Mouse (Mus musculus) T-cell, adult 2 months (primary cell): ENCODE data around the gene F2rl2.

ENCODE experiments used
- DNase-seq: peaks from one replicate; pipeline ENCODE4 v3.0.0; 2022; ENCODE audit warnings: low spot score

The F2rl2 gene

GRCm38 (mm10) chr13:95696654-95697163 lies at the start of gene F2rl2:
Gene F2rl2 (plus strand): TSS chr13:95696853.
- DNase-seq = peak; percentile 64

- DNase-seq = no peak
Measured at GRCm38 (mm10) chr13:95647248-95647647, 49.4 kb upstream of the F2rl2 start.

GRCm38 (mm10) chr13:95649941-95650340 lies 46.7 kb upstream of the F2rl2 start:
- no peak for DNase-seq

- no peak for DNase-seq
Measured at GRCm38 (mm10) chr13:95651870-95652668, 44.6 kb upstream of the F2rl2 start.

- DNase-seq = no peak
Measured at GRCm38 (mm10) chr13:95653696-95654095, 43.0 kb upstream of the F2rl2 start.

- no peak for DNase-seq
Measured at GRCm38 (mm10) chr13:95655284-95655683, 41.4 kb upstream of the F2rl2 start.

GRCm38 (mm10) chr13:95657171-95657570 lies 39.5 kb upstream of the F2rl2 start:
- no peak for DNase-seq

- DNase-seq = no peak
Measured at GRCm38 (mm10) chr13:95659432-95659831, 37.2 kb upstream of the F2rl2 start.

GRCm38 (mm10) chr13:95663834-95664233 lies 32.8 kb upstream of the F2rl2 start:
- DNase-seq = no peak

GRCm38 (mm10) chr13:95665644-95666356 lies 30.9 kb upstream of the F2rl2 start:
- DNase-seq = no peak

- no peak for DNase-seq
Measured at GRCm38 (mm10) chr13:95667260-95667659, 29.4 kb upstream of the F2rl2 start.

GRCm38 (mm10) chr13:95670534-95670933 lies 26.1 kb upstream of the F2rl2 start:
- DNase-seq = no peak

GRCm38 (mm10) chr13:95671108-95671897 lies 25.4 kb upstream of the F2rl2 start:
- DNase-seq = no peak

GRCm38 (mm10) chr13:95672372-95672771 lies 24.3 kb upstream of the F2rl2 start:
- no peak for DNase-seq

- DNase-seq = no peak
Measured at GRCm38 (mm10) chr13:95679078-95679477, 17.6 kb upstream of the F2rl2 start.

GRCm38 (mm10) chr13:95679491-95679941 lies 17.1 kb upstream of the F2rl2 start:
- no peak for DNase-seq

- peak; percentile 33 for DNase-seq
Measured at GRCm38 (mm10) chr13:95684656-95685244, 11.9 kb upstream of the F2rl2 start.

GRCm38 (mm10) chr13:95685736-95686135 lies 10.9 kb upstream of the F2rl2 start:
- peak; percentile 74 for DNase-seq

GRCm38 (mm10) chr13:95688576-95688975 lies 8.1 kb upstream of the F2rl2 start:
- no peak for DNase-seq

GRCm38 (mm10) chr13:95692201-95692600 lies 4.5 kb upstream of the F2rl2 start:
- no peak for DNase-seq

GRCm38 (mm10) chr13:95696120-95696653 lies 466 bp upstream of the F2rl2 start:
- DNase-seq = no peak

- no peak for DNase-seq
Measured at GRCm38 (mm10) chr13:95697874-95698273, 1.2 kb downstream of the F2rl2 start.
